In genomic region chr6:103366782-103367491, GRCm38 (mm10) we compare ENCODE assay signal across 17 mouse cellular contexts.
"Had no signal": no experiment of that assay in that cellular context is flagged by ENCODE, and none has a peak within 500 bp of the region (broad histone marks: within the 10 kb centered on the region; RNA-seq: fewer than 3 reads in every experiment).

No protein-coding gene starts in this region.

- ATAC-seq: intestine, postnatal 0 days; liver, postnatal 0 days; lung, postnatal 0 days had no signal

- H3K9ac ChIP-seq: limb, embryonic 13.5 days; liver, embryonic 14.5 days; liver, postnatal 0 days; lung, embryonic 14.5 days; midbrain, embryonic 12.5 days; neural tube, embryonic 13.5 days had no signal

- H3K4me1 ChIP-seq: limb, embryonic 10.5 days; limb, embryonic 13.5 days; midbrain, embryonic 12.5 days; neural tube, embryonic 13.5 days had no signal

- H3K27ac ChIP-seq: kidney, postnatal 0 days; limb, embryonic 10.5 days; limb, embryonic 13.5 days; liver, embryonic 14.5 days; macrophage; midbrain, embryonic 12.5 days; neural tube, embryonic 13.5 days; stomach, postnatal 0 days had no signal

- H3K4me3 ChIP-seq: limb, embryonic 10.5 days; limb, embryonic 13.5 days; midbrain, embryonic 12.5 days; myocyte; neural tube, embryonic 13.5 days had no signal

- DNase-seq: kidney, adult 2 months; liver, postnatal 0 days; lung, embryonic 14.5 days; thymus, adult 2 months; thymus, postnatal 14 days; thymus, postnatal 4 days had no signal

- H3K36me3 ChIP-seq: limb, embryonic 10.5 days; limb, embryonic 13.5 days; midbrain, embryonic 12.5 days; neural tube, embryonic 13.5 days had no signal

- H3K27me3 ChIP-seq: limb, embryonic 13.5 days; midbrain, embryonic 12.5 days; neural tube, embryonic 13.5 days had no signal

- H3K9me3 ChIP-seq: limb, embryonic 10.5 days; limb, embryonic 13.5 days; midbrain, embryonic 12.5 days; neural tube, embryonic 13.5 days had no signal

- H3K4me2 ChIP-seq: limb, embryonic 13.5 days; lung, embryonic 14.5 days; midbrain, embryonic 12.5 days; neural tube, embryonic 13.5 days had no signal
